Mouse (Mus musculus) liver, embryonic 14.5 days (tissue): Measurements from ENCODE around the gene Smim11.

ENCODE experiments used
- CTCF ChIP-seq: IDR thresholded peaks from 2 replicates; pipeline ENCODE4 v1.5.1; 2016; ENCODE audit warnings: antibody characterized with exemption, low read depth, control low read depth
- EP300 ChIP-seq: IDR thresholded peaks from 2 replicates; pipeline ENCODE4 v1.6.1; 2016; ENCODE audit warnings: antibody characterized with exemption, low read depth

- no peak for TF ChIP-seq CTCF
- TF ChIP-seq EP300 = no peak
Measured at GRCm38 (mm10) chr16:92309126-92309525, 8.0 kb downstream of the Smim11 start.
